In the genomic region with DNA sequence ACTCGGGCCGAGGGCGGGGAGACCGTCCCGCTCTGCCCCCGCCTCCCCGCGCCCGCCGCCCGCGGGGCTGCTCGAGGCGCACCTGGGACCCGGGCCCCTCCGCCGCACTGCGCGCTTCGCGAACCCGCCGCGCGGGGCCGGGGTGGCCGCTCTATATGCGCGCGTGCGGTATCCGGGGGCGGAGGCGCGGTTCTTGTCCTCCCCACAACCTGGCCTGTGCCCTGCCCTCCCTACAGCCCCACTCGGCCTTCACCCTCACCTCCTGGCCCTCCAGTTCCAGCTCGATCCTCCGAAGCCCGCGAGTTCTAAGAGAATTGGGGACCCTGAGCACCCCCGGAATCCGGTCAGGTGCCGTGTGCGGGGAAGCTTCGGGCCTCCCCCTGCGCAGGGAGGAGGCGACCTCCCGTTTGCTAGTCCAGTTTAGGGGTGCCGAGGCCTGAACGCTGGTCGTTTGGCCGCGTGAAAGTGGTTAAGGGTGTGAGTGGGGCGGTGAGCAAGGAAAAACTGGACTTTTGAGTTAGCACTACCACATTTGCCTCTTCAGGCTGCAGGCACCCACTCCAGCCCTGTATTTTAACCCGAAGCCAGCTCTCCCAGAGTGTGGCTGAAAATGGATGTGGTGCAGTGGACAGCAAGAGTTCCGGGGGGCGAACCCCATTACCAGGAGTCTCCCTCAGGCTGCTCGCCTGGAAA, we compare ENCODE assay signal across 10 mouse cellular contexts. TPM values are rescaled to one million over a fixed set of nuclear protein-coding genes. Genes with fewer than 3 reads are reported as not detected.
DNase-seq lines count a peak whose midpoint lies in the region; ATAC-seq and TF ChIP-seq lines count a peak whose summit lies in the region.
"Had no signal": no experiment of that assay in that cellular context is flagged by ENCODE, and none has a peak within 500 bp of the region (broad histone marks: within the 10 kb centered on the region; RNA-seq: fewer than 3 reads in every experiment).

No protein-coding gene starts in this region.

- no peaks in the 10 kb centered on the region for H3K36me3 ChIP-seq in heart, embryonic 16.5 days (ENCODE audit: control insufficient read depth, insufficient read depth)
- no peaks in the 10 kb centered on the region for H3K36me3 ChIP-seq in embryonic facial prominence, embryonic 12.5 days
- no peaks in the 10 kb centered on the region for H3K36me3 ChIP-seq in intestine, embryonic 14.5 days (ENCODE audit: control insufficient read depth, insufficient read depth, low read length)
- no peaks in the 10 kb centered on the region for H3K36me3 ChIP-seq in midbrain, postnatal 0 days (ENCODE audit: insufficient read depth, low read length)

- no peak for TF ChIP-seq CTCF in midbrain, postnatal 0 days (IDR thresholded peaks at IDR 0.05)

- no peak overlapping the region for H3K27ac ChIP-seq in heart, embryonic 16.5 days (ENCODE audit: low read length)
- no peak overlapping the region for H3K27ac ChIP-seq in embryonic facial prominence, embryonic 12.5 days
- no peak overlapping the region for H3K27ac ChIP-seq in intestine, embryonic 14.5 days (ENCODE audit: low read depth)
- no peak overlapping the region for H3K27ac ChIP-seq in midbrain, postnatal 0 days (ENCODE audit: low read depth, low read length)

- 7% methylated on average over 49 of the region's 58 CpGs for WGBS in heart, embryonic 16.5 days
- WGBS in embryonic facial prominence, embryonic 12.5 days, result 5% methylated on average over 51 of the region's 58 CpGs
- 4% methylated on average over 54 of the region's 58 CpGs for WGBS in intestine, embryonic 14.5 days
- 9% methylated on average over 33 of the region's 58 CpGs for WGBS in midbrain, postnatal 0 days

- ATAC-seq in heart, embryonic 16.5 days (replicated peaks; ENCODE audit: extremely low read depth, insufficient read depth, low FRiP score), result no peak
- ATAC-seq in embryonic facial prominence, embryonic 12.5 days (ENCODE audit: insufficient number of reproducible peaks, insufficient read depth, low FRiP score, low TSS enrichment), result no peak
- 0 out of 2 replicates have a peak, but pooled peaks have one; percentile 17 for ATAC-seq in intestine, embryonic 14.5 days (replicated peaks; ENCODE audit: low FRiP score, low TSS enrichment, low read depth)
- ATAC-seq in midbrain, postnatal 0 days (ENCODE audit: low FRiP score), result no peak
- ATAC-seq in erythroblast, adult 5-6 weeks (replicated peaks; ENCODE audit: low FRiP score, poor library complexity, severe bottlenecking), result no peak
- ATAC-seq in monocyte, adult 5-6 weeks (replicated peaks; ENCODE audit: insufficient number of reproducible peaks, low FRiP score, low TSS enrichment, poor library complexity, severe bottlenecking), result no peak

- no peak for DNase-seq in heart, postnatal 36 days
- DNase-seq in intestine, embryonic 14.5 days (ENCODE audit: low spot score), result peak; percentile 64
- no peak for DNase-seq in midbrain, postnatal 0 days (ENCODE audit: low spot score)
- DNase-seq in right cerebral cortex, adult 2 months (ENCODE audit: low spot score in 2 of 2), result no peak
- DNase-seq: thymus, adult 18-20 months had no signal

- no peak overlapping the region for H3K9ac ChIP-seq in heart, embryonic 16.5 days (ENCODE audit: low read length)
- no peak overlapping the region; the same call in 1 of the 2 replicates for H3K9ac ChIP-seq in embryonic facial prominence, embryonic 12.5 days
- H3K9ac ChIP-seq in intestine, embryonic 14.5 days (ENCODE audit: low read length), result no peak overlapping the region
- no peak overlapping the region for H3K9ac ChIP-seq in midbrain, postnatal 0 days (replicated peaks; ENCODE audit: low read length, poor library complexity, severe bottlenecking)

- intact Hi-C loops in heart, postnatal 36 days (cut with DNase I), result loop anchor here (5.0 kb wide), 1 partner anchor 355 kb away; no protein-coding TSS in a partner anchor

- peak overlapping the region; percentile 57 for H3K4me2 ChIP-seq in heart, embryonic 16.5 days (ENCODE audit: low read depth, low read length)
- peak overlapping the region; percentile 53 for H3K4me2 ChIP-seq in embryonic facial prominence, embryonic 12.5 days (replicated peaks)
- H3K4me2 ChIP-seq in intestine, embryonic 14.5 days (ENCODE audit: low read length), result peak overlapping the region; percentile 47
- peak overlapping the region; percentile 42 for H3K4me2 ChIP-seq in midbrain, postnatal 0 days (ENCODE audit: low read depth, low read length, poor library complexity, severe bottlenecking)

- peak overlapping the region; percentile 43 for H3K4me3 ChIP-seq in heart, embryonic 16.5 days (ENCODE audit: low read length)
- H3K4me3 ChIP-seq in embryonic facial prominence, embryonic 12.5 days, result peak overlapping the region; percentile 27
- H3K4me3 ChIP-seq in intestine, embryonic 14.5 days (ENCODE audit: low read depth, low read length), result peak overlapping the region; percentile 18
- H3K4me3 ChIP-seq in midbrain, postnatal 0 days (ENCODE audit: low read depth, low read length), result peak overlapping the region; percentile 21

- H3K4me1 ChIP-seq in heart, embryonic 16.5 days (ENCODE audit: control insufficient read depth, insufficient read depth, low read length), result peaks cover 8% of the 10 kb centered on the region
- H3K4me1 ChIP-seq in embryonic facial prominence, embryonic 12.5 days, result peaks cover 23% of the 10 kb centered on the region
- H3K4me1 ChIP-seq in intestine, embryonic 14.5 days (replicated peaks; ENCODE audit: control insufficient read depth, insufficient read depth, low read length), result peaks cover 4% of the 10 kb centered on the region; the same call in 1 of the 2 replicates
- peaks cover 4% of the 10 kb centered on the region; the same call in 1 of the 2 replicates for H3K4me1 ChIP-seq in midbrain, postnatal 0 days (ENCODE audit: insufficient read depth, low read length)

- peaks cover 74% of the 10 kb centered on the region for H3K27me3 ChIP-seq in heart, embryonic 16.5 days (ENCODE audit: control insufficient read depth, insufficient read depth, low read length)
- peaks cover 75% of the 10 kb centered on the region for H3K27me3 ChIP-seq in embryonic facial prominence, embryonic 12.5 days
- H3K27me3 ChIP-seq in intestine, embryonic 14.5 days (replicated peaks; ENCODE audit: control insufficient read depth, insufficient read depth, low read length), result peaks cover 71% of the 10 kb centered on the region
- H3K27me3 ChIP-seq in midbrain, postnatal 0 days (ENCODE audit: insufficient read depth, low read length), result peaks cover 45% of the 10 kb centered on the region

- no peaks in the 10 kb centered on the region for H3K9me3 ChIP-seq in heart, embryonic 16.5 days (replicated peaks; ENCODE audit: control insufficient read depth, low read length)
- no peaks in the 10 kb centered on the region for H3K9me3 ChIP-seq in embryonic facial prominence, embryonic 12.5 days
- H3K9me3 ChIP-seq in intestine, embryonic 14.5 days (ENCODE audit: control insufficient read depth, low read length), result no peaks in the 10 kb centered on the region
- H3K9me3 ChIP-seq in midbrain, postnatal 0 days (ENCODE audit: low read length), result no peaks in the 10 kb centered on the region

RNA-seq across cellular contexts. Expression of gene Nr5a1, which starts 2.1 kb away (rescaled TPM):
- polyA plus RNA-seq in heart, embryonic 16.5 days (2015; fragmentation: Nextera tagmentation; extraction: Ambion mirVana), result not detected in 2 replicates
- not detected for total RNA-seq in heart, postnatal 36 days (2021)
- polyA plus RNA-seq in embryonic facial prominence, embryonic 12.5 days (2016; fragmentation: Nextera tagmentation; extraction: Ambion mirVana), result 0.33 and 0.95 TPM in 2 replicates
- 0.09 and 0.12 TPM in 2 replicates for polyA plus RNA-seq in intestine, embryonic 14.5 days (2014; fragmentation: Nextera tagmentation; extraction: Ambion mirVana)
- 0.11 and 0.61 TPM in 2 replicates for total RNA-seq in midbrain, postnatal 0 days (2014; rRNA removed)
- polyA plus RNA-seq in midbrain, postnatal 0 days (2015; fragmentation: Nextera tagmentation; extraction: Ambion mirVana), result 1.2 and 2.1 TPM in 2 replicates
- not detected in 2 replicates for total RNA-seq in erythroblast, adult 5-6 weeks (2015; ENCODE audit: low replicate concordance)
- total RNA-seq in erythroblast, adult 5-6 weeks (2017; ENCODE audit: low replicate concordance), result not detected in 2 replicates
- not detected in 3 replicates for total RNA-seq in monocyte, adult 5-6 weeks (2017)
- total RNA-seq: gastrocnemius, adult 18-20 months had no signal
